Mouse (Mus musculus) thymus, adult 2 months (tissue): Measurements from ENCODE around the gene Olfr10.

Source experiments
- CTCF ChIP-seq: fragments of 200-500 bp; IDR thresholded peaks from 2 replicates; pipeline ENCODE4 v1.5.1; 2012; ENCODE audit warnings: mild to moderate bottlenecking, control low read depth, low read length, moderate library complexity, borderline replicate concordance; ENCODE audit not compliant: control insufficient read depth, poor library complexity, insufficient read depth; ENCODE audit errors: extremely low read depth
- POLR2A ChIP-seq: fragments of 200-500 bp; IDR thresholded peaks from 2 replicates; pipeline ENCODE4 v1.6.1; 2012; ENCODE audit warnings: mild to moderate bottlenecking, low read length, control low read depth, moderate library complexity; ENCODE audit not compliant: control insufficient read depth, poor library complexity, insufficient read depth; ENCODE audit errors: extremely low read depth

GRCm38 (mm10) chr11:49269761-49270160, 34.8 kb upstream of the Olfr10 start:
- no peak for TF ChIP-seq POLR2A
- TF ChIP-seq CTCF = no peak
